Mouse (Mus musculus): Measurements from ENCODE around the gene Nudt8. TPM values are rescaled to one million over a fixed set of nuclear protein-coding genes. Genes with fewer than 3 reads are reported as not detected.
"Not testable (repeated sequence)": the region's sequence is repeated elsewhere in the genome, so short reads cannot be mapped to it uniquely, and the experiment has no call there.

The Nudt8 gene
- polyA plus RNA-seq (2014; fragmentation: Nextera tagmentation; extraction: Ambion mirVana), result 48.0 and 48.8 TPM in 2 replicates

DNA sequence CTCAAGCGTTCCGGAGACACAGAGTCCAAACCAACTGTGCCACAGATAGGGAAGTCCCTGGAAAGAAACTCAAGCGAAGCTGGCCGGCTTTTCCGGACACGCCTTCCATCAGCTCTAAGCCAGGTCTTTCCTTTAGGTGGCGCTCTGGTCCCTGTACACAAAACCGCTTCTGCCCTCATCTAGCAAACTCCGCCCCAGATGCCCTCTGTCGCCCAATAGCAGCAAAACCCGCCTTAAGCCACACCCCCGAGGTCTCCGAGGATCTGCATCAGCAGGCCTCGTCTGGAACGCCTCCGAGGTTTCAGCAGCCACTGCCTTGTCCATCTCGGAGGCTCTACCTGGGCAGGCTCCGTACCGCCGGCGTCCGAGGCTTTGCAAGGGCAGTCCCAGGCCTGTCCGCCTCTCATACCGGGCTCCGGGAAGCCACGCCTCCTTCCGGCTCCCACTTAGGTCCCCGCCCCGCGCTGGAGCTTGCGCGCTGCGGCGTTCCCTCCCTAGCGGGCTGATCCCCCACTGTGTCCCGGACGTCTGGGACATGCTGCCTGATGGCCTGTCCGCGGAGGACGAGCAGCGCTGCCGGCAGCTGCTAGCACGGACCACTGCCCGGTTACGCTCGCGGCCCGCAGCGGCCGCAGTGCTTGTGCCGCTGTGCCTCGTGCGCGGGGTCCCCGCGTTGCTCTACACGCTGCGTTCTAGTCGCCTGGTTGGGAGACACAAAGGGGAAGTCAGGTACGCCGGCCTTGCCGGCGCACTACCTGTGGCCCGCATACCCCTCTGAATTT is at the start of gene Nudt8, which contains the start of gene Gm49405:
Gene Nudt8, plus strand, starts transcription at position 462 of the 782 bp plus-strand sequence.
Gene Gm49405, plus strand, starts transcription at position 508 of the 782 bp plus-strand sequence.
- ATAC-seq (replicated peaks; ENCODE audit: insufficient number of reproducible peaks, low FRiP score, low TSS enrichment), result peak; percentile 85
- Histone ChIP-seq H3K4me1 (ENCODE audit: control insufficient read depth, insufficient read depth, low read length) (peaks cover 39% of the 10 kb centered on the region), H3K27ac (ENCODE audit: low read depth, low read length) (peak within 1 kb of the TSS; percentile 99), H3K4me2 (peak within 1 kb of the TSS; percentile 89), H3K9me3 (replicated peaks; ENCODE audit: control insufficient read depth, low read length) (no peaks in the 10 kb centered on the region), H3K4me3 (ENCODE audit: low read depth, low read length) (peak within 1 kb of the TSS; percentile 71), H3K9ac (ENCODE audit: low read depth, low read length) (peak within 1 kb of the TSS; percentile 89), H3K27me3 (ENCODE audit: control insufficient read depth, insufficient read depth, low read length) (no peaks in the 10 kb centered on the region), H3K36me3 (ENCODE audit: control insufficient read depth, insufficient read depth, low read length) (0 out of 2 replicates have a peak, but pooled peaks cover 2% of the 10 kb centered on the region)
- WGBS (ENCODE audit: insufficient replicate concordance), result under 1% methylated on average over 64 of the region's 64 CpGs

GRCm38 (mm10) chr19:3951461-3951860 is 48.9 kb upstream of the Nudt8 start:
- no peak for ATAC-seq (replicated peaks; ENCODE audit: insufficient number of reproducible peaks, low FRiP score, low TSS enrichment)
- Histone ChIP-seq H3K27me3 (ENCODE audit: control insufficient read depth, insufficient read depth, low read length) (no peaks in the 10 kb centered on the region), H3K9me3 (replicated peaks; ENCODE audit: control insufficient read depth, low read length) (no peaks in the 10 kb centered on the region), H3K36me3 (ENCODE audit: control insufficient read depth, insufficient read depth, low read length) (no peaks in the 10 kb centered on the region), H3K4me3 (ENCODE audit: low read depth, low read length) (no peak overlapping the region), H3K4me1 (ENCODE audit: control insufficient read depth, insufficient read depth, low read length) (no peaks in the 10 kb centered on the region), H3K4me2 (no peak overlapping the region), H3K9ac (ENCODE audit: low read depth, low read length) (no peak overlapping the region), H3K27ac (ENCODE audit: low read depth, low read length) (no peak overlapping the region)

- no peak for ATAC-seq (replicated peaks; ENCODE audit: insufficient number of reproducible peaks, low FRiP score, low TSS enrichment)
- no peaks in the 10 kb centered on the region for H3K4me1 ChIP-seq (ENCODE audit: control insufficient read depth, insufficient read depth, low read length)
- 23% methylated on average over 1 of the region's 1 CpGs for WGBS (ENCODE audit: insufficient replicate concordance)
- no peak overlapping the region for H3K27ac ChIP-seq (ENCODE audit: low read depth, low read length)
- H3K4me2 ChIP-seq, result no peak overlapping the region
- H3K4me3 ChIP-seq (ENCODE audit: low read depth, low read length), result no peak overlapping the region
- no peak overlapping the region for H3K9ac ChIP-seq (ENCODE audit: low read depth, low read length)
- H3K27me3 ChIP-seq (ENCODE audit: control insufficient read depth, insufficient read depth, low read length), result no peaks in the 10 kb centered on the region
- no peaks in the 10 kb centered on the region for H3K9me3 ChIP-seq (replicated peaks; ENCODE audit: control insufficient read depth, low read length)
- no peaks in the 10 kb centered on the region for H3K36me3 ChIP-seq (ENCODE audit: control insufficient read depth, insufficient read depth, low read length)
Measured at GRCm38 (mm10) chr19:3952099-3952498, 48.3 kb upstream of the Nudt8 start.

DNA sequence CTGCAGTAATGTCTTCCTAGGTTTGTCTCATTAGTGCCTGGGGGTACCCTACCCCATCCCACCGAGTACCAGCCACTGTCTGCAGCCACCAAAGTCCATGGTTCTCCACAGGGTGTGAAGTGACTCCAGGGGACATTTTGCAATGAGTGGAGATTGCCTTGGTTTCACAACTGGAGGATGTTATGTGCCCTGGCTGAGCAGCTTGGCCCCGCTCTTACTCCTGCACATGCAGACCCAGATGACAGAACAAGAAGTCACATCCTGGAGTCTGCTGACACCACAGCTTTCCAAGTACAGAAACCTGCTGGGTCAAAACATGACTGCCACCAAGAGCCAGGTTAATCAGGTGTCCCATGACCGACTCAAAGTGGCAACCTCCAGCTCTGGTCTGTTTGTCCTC is 45.3 kb upstream of the Nudt8 start:
- H3K4me2 ChIP-seq, result no peak overlapping the region
- no peaks in the 10 kb centered on the region for H3K36me3 ChIP-seq (ENCODE audit: control insufficient read depth, insufficient read depth, low read length)
- ATAC-seq (replicated peaks; ENCODE audit: insufficient number of reproducible peaks, low FRiP score, low TSS enrichment), result no peak
- no peaks in the 10 kb centered on the region for H3K9me3 ChIP-seq (replicated peaks; ENCODE audit: control insufficient read depth, low read length)
- H3K27me3 ChIP-seq (ENCODE audit: control insufficient read depth, insufficient read depth, low read length), result peaks cover 3% of the 10 kb centered on the region; the same call in 1 of the 2 replicates
- no peak overlapping the region for H3K4me3 ChIP-seq (ENCODE audit: low read depth, low read length)
- 72% methylated on average over 3 of the region's 3 CpGs for WGBS (ENCODE audit: insufficient replicate concordance)
- no peak overlapping the region for H3K9ac ChIP-seq (ENCODE audit: low read depth, low read length)
- H3K27ac ChIP-seq (ENCODE audit: low read depth, low read length), result no peak overlapping the region
- H3K4me1 ChIP-seq (ENCODE audit: control insufficient read depth, insufficient read depth, low read length), result no peaks in the 10 kb centered on the region

- Histone ChIP-seq H3K27me3 (ENCODE audit: control insufficient read depth, insufficient read depth, low read length) (peaks cover 3% of the 10 kb centered on the region; the same call in 1 of the 2 replicates), H3K4me3 (ENCODE audit: low read depth, low read length) (no peak overlapping the region), H3K4me2 (no peak overlapping the region), H3K9ac (ENCODE audit: low read depth, low read length) (no peak overlapping the region), H3K4me1 (ENCODE audit: control insufficient read depth, insufficient read depth, low read length) (no peaks in the 10 kb centered on the region), H3K36me3 (ENCODE audit: control insufficient read depth, insufficient read depth, low read length) (no peaks in the 10 kb centered on the region), H3K9me3 (replicated peaks; ENCODE audit: control insufficient read depth, low read length) (no peaks in the 10 kb centered on the region), H3K27ac (ENCODE audit: low read depth, low read length) (no peak overlapping the region)
- ATAC-seq (replicated peaks; ENCODE audit: insufficient number of reproducible peaks, low FRiP score, low TSS enrichment), result no peak
- WGBS (ENCODE audit: insufficient replicate concordance), result 32% methylated on average over 4 of the region's 4 CpGs
Measured at GRCm38 (mm10) chr19:3955804-3956203, 44.6 kb upstream of the Nudt8 start.

GRCm38 (mm10) chr19:3957296-3958036 is 42.9 kb upstream of the Nudt8 start:
- H3K9me3 ChIP-seq (replicated peaks; ENCODE audit: control insufficient read depth, low read length); H3K4me3 ChIP-seq (ENCODE audit: low read depth, low read length); H3K4me2 ChIP-seq; H3K9ac ChIP-seq (ENCODE audit: low read depth, low read length); ATAC-seq (replicated peaks; ENCODE audit: insufficient number of reproducible peaks, low FRiP score, low TSS enrichment); H3K36me3 ChIP-seq (ENCODE audit: control insufficient read depth, insufficient read depth, low read length); H3K27ac ChIP-seq (ENCODE audit: low read depth, low read length); H3K27me3 ChIP-seq (ENCODE audit: control insufficient read depth, insufficient read depth, low read length); H3K4me1 ChIP-seq (ENCODE audit: control insufficient read depth, insufficient read depth, low read length): not testable (repeated sequence)
- 83% methylated on average over 5 of the region's 5 CpGs for WGBS (ENCODE audit: insufficient replicate concordance)

- 74% methylated on average over 4 of the region's 4 CpGs for WGBS (ENCODE audit: insufficient replicate concordance)
- H3K9me3 ChIP-seq (replicated peaks; ENCODE audit: control insufficient read depth, low read length), result no peaks in the 10 kb centered on the region
- no peak within 1 kb of the TSS for H3K4me3 ChIP-seq (ENCODE audit: low read depth, low read length)
- no peaks in the 10 kb centered on the region for H3K36me3 ChIP-seq (ENCODE audit: control insufficient read depth, insufficient read depth, low read length)
- ATAC-seq (replicated peaks; ENCODE audit: insufficient number of reproducible peaks, low FRiP score, low TSS enrichment), result no peak
- peaks cover 3% of the 10 kb centered on the region; the same call in 1 of the 2 replicates for H3K27me3 ChIP-seq (ENCODE audit: control insufficient read depth, insufficient read depth, low read length)
- H3K4me1 ChIP-seq (ENCODE audit: control insufficient read depth, insufficient read depth, low read length), result no peaks in the 10 kb centered on the region
- no peak within 1 kb of the TSS for H3K9ac ChIP-seq (ENCODE audit: low read depth, low read length)
- H3K27ac ChIP-seq (ENCODE audit: low read depth, low read length), result no peak within 1 kb of the TSS
- no peak within 1 kb of the TSS for H3K4me2 ChIP-seq
Measured at GRCm38 (mm10) chr19:3958470-3958869, 41.9 kb upstream of the Nudt8 start, which contains the start of gene Aldh3b3. Gene Aldh3b3 (plus strand): TSS chr19:3958645.

DNA sequence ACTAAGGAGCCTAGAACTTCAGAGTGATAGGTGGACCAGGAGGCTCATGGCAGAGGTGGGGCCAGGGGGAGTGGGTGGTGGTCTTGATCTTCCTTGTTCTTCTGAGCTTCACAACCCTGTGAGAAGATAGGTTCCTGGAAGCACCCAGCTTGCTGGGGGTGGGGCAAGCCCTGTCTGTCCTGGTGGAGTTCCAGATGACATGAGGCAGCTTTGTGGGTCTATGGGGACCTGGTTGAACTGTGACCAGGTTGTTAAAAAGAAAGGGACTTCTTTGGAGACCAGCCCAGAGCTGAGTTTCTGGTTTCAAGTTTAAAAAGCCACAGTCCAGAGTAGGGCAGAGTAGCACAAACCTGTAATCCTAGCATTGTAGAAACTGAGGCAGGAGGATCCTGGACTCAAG is 41.4 kb upstream of the Nudt8 start:
- H3K9me3 ChIP-seq (replicated peaks; ENCODE audit: control insufficient read depth, low read length), result no peaks in the 10 kb centered on the region
- H3K4me1 ChIP-seq (ENCODE audit: control insufficient read depth, insufficient read depth, low read length), result no peaks in the 10 kb centered on the region
- H3K4me2 ChIP-seq, result no peak overlapping the region
- ATAC-seq (replicated peaks; ENCODE audit: insufficient number of reproducible peaks, low FRiP score, low TSS enrichment), result no peak
- no peak overlapping the region for H3K4me3 ChIP-seq (ENCODE audit: low read depth, low read length)
- no peak overlapping the region for H3K27ac ChIP-seq (ENCODE audit: low read depth, low read length)
- no peak overlapping the region for H3K9ac ChIP-seq (ENCODE audit: low read depth, low read length)
- no peaks in the 10 kb centered on the region for H3K36me3 ChIP-seq (ENCODE audit: control insufficient read depth, insufficient read depth, low read length)
- peaks cover 5% of the 10 kb centered on the region; the same call in 1 of the 2 replicates for H3K27me3 ChIP-seq (ENCODE audit: control insufficient read depth, insufficient read depth, low read length)
